Mouse (Mus musculus) spleen, postnatal 36 days (tissue): ENCODE measurements around the gene Nudt5.

ENCODE experiments used
- DNase-seq, 2 experiments: peaks; one replicate each; pipeline ENCODE4 v3.0.0; 2022; ENCODE audit warnings: low spot score in 2 of 2, mixed read lengths in 1 of 2

Nudt5 gene

DNA sequence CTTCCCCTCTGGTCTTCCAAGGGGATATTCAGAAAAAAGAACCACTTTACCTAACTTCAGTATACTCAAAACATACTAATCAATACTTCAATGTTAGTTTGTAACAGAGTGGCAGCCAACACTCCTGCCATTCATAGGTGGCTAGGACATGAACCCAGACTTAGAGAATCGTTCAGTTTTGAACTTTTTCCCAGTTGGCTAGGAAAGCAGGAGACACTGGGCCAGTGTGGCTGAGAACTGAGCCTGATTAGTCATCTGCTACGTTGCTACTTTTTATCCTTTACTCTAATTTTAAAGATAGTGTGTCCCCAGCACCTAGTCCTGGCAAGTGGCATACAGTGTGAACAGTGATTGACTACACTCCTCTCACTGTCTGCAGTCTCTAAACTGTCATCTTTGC lies 22.9 kb downstream of the Nudt5 start:
- no peak for DNase-seq

DNA sequence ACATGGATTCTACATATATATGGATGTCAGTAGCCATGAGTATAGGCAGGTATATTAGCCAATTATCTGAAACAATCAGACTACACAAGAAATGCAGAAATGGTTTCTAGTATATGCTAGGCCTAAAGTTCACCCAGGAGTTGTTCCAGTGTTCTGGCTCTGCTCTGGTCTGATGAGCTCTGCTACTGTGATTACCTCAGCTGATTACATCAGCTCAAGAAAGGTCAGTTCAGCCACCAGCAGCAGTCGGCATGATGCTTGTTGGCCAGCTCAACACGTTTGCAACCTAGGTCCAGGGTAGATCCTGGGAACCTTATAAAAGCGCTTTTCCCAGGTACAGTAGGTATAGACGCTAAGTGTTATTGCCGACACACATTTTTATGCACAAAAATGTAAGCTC lies 24.9 kb downstream of the Nudt5 start:
- no peak for DNase-seq

DNA sequence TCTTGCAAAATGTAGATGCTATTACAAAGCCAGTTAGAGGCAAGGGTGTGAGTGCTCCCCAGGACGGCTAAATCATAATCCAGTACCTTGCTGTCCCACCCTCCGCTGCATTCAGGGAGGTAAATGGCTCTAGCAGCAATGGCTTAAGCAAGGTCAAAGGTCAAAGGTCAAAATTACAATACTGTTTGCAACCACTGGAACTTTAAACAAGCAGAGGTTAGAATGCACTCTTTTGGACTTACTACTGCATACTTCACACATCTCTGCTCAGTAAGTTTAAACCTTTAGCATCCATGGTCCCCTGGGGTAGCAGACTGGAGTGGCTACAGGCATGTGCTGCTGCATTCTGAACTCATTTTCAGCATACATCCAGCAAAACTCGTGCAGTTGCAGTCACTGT lies 32.6 kb downstream of the Nudt5 start:
- no peak for DNase-seq

DNA sequence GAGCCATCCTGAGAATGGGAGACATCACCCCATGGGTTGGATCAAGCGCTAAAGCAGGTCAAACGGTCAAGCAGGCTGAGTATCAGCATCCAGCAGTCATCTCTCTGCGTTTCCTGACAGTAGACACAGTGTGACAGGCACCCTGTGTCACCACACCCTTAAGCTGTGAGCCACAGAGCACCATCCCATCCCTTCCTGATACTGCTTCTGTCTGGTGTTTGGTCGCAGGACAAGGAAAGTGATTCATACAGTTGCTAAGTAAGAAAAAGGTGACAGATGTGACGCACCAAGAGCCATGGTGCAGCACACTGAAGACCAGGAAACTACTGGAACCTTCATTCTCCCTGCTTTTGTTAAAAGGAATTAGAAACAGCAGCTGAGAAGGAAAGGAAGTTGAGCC lies 44.0 kb downstream of the Nudt5 start:
- no peak for DNase-seq

GRCm38 (mm10) chr2:5889412-5889811 lies 44.6 kb downstream of the Nudt5 start:
- no peak for DNase-seq

DNA sequence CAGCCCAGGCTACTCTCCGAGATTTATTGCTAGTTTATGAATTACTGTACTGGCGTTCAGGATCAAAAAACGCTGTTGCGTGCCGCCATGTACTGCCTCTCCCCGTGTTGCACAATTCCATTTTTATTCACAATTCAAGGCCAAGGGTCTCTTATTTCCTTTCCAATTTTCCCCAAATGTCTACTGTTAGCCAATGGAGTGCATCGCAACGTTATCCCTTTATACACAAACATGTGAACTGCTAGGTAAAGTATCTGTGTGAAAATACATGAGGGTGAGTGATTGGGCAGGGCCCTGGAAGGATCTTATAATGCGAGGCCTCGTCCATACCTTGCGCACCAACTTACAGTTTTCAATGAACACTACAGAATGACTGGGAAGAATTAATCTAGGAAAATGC lies 49.5 kb downstream of the Nudt5 start:
- DNase-seq, result no peak

GRCm38 (mm10) chr2:5894843-5895570 lies 50.2 kb downstream of the Nudt5 start, which contains the start of gene Sec61a2:
TSS of gene Sec61a2 (minus strand) at chr2:5895432.
- DNase-seq, result peak; percentile 97 to 98

- peak; percentile 21 to 35 for DNase-seq
These were observed 55.3 kb downstream of the Nudt5 start for GRCm38 (mm10) chr2:5900145-5900544.

DNA sequence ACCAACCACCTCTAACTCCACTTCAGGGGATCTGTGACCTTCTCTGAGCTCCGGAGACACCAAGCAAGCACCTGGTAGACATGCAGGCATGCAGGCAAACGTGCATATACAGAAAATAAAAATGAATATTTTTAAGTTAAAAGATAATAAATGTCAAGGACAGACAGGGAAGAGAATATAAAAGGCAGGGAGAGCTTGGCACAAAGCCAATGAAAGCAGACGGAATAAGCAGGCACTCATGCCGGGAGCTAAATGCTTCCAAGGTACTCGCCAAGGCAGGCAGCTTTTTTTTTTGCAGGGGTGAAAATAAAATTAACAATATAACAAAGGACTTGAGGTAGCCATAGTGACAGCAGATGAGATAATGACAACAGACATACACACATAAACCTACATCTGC lies 61.3 kb downstream of the Nudt5 start:
- no peak for DNase-seq

DNA sequence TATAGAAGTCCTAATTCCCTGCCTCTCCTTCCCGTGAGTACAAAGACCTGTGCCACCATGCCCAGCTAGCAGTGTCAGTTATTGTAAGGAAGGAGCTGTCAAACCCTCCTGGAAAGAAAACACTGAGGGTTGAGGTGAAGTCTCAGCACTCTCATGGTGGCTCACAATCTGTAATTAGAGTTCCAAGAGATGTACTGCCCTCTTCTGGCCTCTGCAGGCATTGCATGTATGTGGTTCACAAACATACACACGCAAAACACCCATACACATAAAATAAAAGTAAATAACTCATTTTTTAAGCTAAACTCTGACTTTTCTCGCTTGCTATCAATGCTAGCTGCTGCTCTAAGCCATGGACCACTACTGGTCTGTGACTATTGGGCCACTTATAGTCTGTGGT lies 61.8 kb downstream of the Nudt5 start:
- DNase-seq, result peak; percentile 15 to 35

DNA sequence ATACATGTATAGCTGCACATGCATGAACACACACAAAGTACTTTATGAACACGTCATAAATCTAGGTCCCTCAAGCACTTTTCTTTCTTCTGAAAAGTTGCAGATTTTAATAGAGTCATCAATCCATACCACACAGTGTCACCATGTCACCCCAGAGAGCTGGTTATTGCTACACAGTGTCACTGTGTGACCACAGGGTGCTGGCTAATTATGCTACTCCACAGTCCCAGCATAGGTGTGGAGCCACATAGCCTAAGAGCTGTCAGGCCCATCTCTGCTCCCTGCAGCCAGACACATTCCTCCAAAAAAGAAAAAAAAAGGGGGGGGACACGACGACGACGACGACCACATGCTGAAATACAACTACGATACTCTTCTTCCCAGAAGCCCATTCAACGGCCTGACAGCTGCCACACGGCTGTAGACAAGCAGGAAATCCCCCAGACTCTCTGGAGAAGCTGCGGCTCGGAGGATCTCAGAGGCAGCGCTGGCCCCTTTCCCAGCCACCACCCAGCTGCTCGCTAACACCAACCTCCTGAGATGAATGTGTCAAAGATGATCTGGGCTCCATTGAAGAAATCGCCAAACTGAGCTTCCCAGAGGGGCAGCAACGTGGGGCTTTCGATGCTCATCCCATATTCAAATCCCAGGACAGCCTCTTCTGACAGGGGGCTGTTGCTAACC lies 66.6 kb downstream of the Nudt5 start:
- no peak for DNase-seq
